Mouse (Mus musculus) kidney, embryonic 15.5 days (tissue): ENCODE results near the gene Mrpl33. TPM values are rescaled to one million over a fixed set of nuclear protein-coding genes. Genes with fewer than 3 reads are reported as not detected.
A peak's percentile ranks its signal among the peaks of the same experiment; 100 is the strongest.

Experiments
- ATAC-seq: fragments of 200-750 bp; cut with Nextera tagmentation; replicated peaks from 2 replicates; pipeline ENCODE4 v1.8.0; 2017; ENCODE audit warnings: moderate TSS enrichment; ENCODE audit not compliant: low FRiP score
- H3K27ac ChIP-seq: fragments of 300-500 bp; sonication (generic); 2 replicates; pipeline ENCODE4 v1.5.1; 2015; ENCODE audit warnings: mild to moderate bottlenecking, inconsistent platforms
- H3K27me3 ChIP-seq: fragments of 300-500 bp; sonication (generic); 2 replicates; pipeline ENCODE4 v1.6.1; 2015; ENCODE audit warnings: inconsistent platforms
- H3K36me3 ChIP-seq: fragments of 300-500 bp; sonication (generic); 2 replicates; pipeline ENCODE4 v1.6.1; 2015; ENCODE audit warnings: inconsistent platforms
- H3K4me1 ChIP-seq: fragments of 300-500 bp; sonication (generic); 2 replicates; pipeline ENCODE4 v1.6.1; 2015; ENCODE audit warnings: inconsistent platforms
- H3K4me2 ChIP-seq: fragments of 300-500 bp; sonication (generic); 2 replicates; pipeline ENCODE4 v1.6.1; 2015; ENCODE audit warnings: moderate library complexity, mild to moderate bottlenecking, inconsistent platforms
- H3K4me3 ChIP-seq: fragments of 300-500 bp; sonication (generic); replicated peaks from 2 replicates; pipeline ENCODE4 v1.5.1; 2015; ENCODE audit warnings: mild to moderate bottlenecking, inconsistent platforms
- H3K9ac ChIP-seq: fragments of 300-500 bp; sonication (generic); 2 replicates; pipeline ENCODE4 v1.6.1; 2015; ENCODE audit warnings: mild to moderate bottlenecking, inconsistent platforms
- H3K9me3 ChIP-seq: fragments of 300-500 bp; sonication (generic); replicated peaks from 2 replicates; pipeline ENCODE4 v1.6.1; 2016; ENCODE audit warnings: inconsistent platforms
- WGBS: fragments of 180-500 bp; shearing (Covaris S2); methylation state at CpG from one replicate; pipeline ENCODE4 v1.1.7; 2015; ENCODE audit warnings: mixed read lengths; 5-methylcytosine and 5-hydroxymethylcytosine counted together
- polyA plus RNA-seq: library from polyadenylated mRNA; unstranded; fragments of >200 nt; fragmentation: Nextera tagmentation; extraction: Ambion mirVana; gene quantifications from 2 replicates; pipeline ENCODE4 v1.2.1, GENCODE M21; 2015

Gene Mrpl33
- polyA plus RNA-seq, result 272 and 284 TPM in 2 replicates

GRCm38 (mm10) chr5:31596481-31597429 lies at the start of gene Mrpl33:
TSS of gene Mrpl33 (plus strand) at chr5:31596935.
- ATAC-seq, result peak; percentile 45
- WGBS, result 7% methylated on average over 26 of the region's 26 CpGs
- peak within 1 kb of the TSS; percentile 42 for H3K4me3 ChIP-seq

GRCm38 (mm10) chr5:31559401-31559800 lies 37.3 kb upstream of the Mrpl33 start:
- 26% methylated on average over 1 of the region's 1 CpGs for WGBS
- H3K9me3 ChIP-seq, result no peaks in the 10 kb centered on the region
- peaks cover 19% of the 10 kb centered on the region for H3K4me1 ChIP-seq
- peaks cover 52% of the 10 kb centered on the region for H3K36me3 ChIP-seq
- no peak overlapping the region for H3K4me2 ChIP-seq
- ATAC-seq, result no peak
- no peak overlapping the region for H3K27ac ChIP-seq
- no peak overlapping the region for H3K4me3 ChIP-seq
- no peaks in the 10 kb centered on the region for H3K27me3 ChIP-seq
- no peak overlapping the region for H3K9ac ChIP-seq

More at GRCm38 (mm10) chr5:31596481-31597429, at the start of gene Mrpl33:
- H3K27me3 ChIP-seq, result no peaks in the 10 kb centered on the region
- H3K4me2 ChIP-seq, result peak within 1 kb of the TSS; percentile 77
- H3K9ac ChIP-seq, result peak within 1 kb of the TSS; percentile 39
- H3K9me3 ChIP-seq, result 0 out of 2 replicates have a peak, but pooled peaks cover 2% of the 10 kb centered on the region
- H3K27ac ChIP-seq, result peak within 1 kb of the TSS; percentile 73
- no peaks in the 10 kb centered on the region for H3K36me3 ChIP-seq
- peaks cover 21% of the 10 kb centered on the region for H3K4me1 ChIP-seq

GRCm38 (mm10) chr5:31560352-31560751 lies 36.4 kb upstream of the Mrpl33 start:
- H3K4me1 ChIP-seq, result peaks cover 24% of the 10 kb centered on the region
- no peaks in the 10 kb centered on the region for H3K9me3 ChIP-seq
- ATAC-seq, result no peak
- H3K27ac ChIP-seq, result no peak overlapping the region
- 89% methylated on average over 2 of the region's 2 CpGs for WGBS
- H3K27me3 ChIP-seq, result no peaks in the 10 kb centered on the region
- peaks cover 44% of the 10 kb centered on the region for H3K36me3 ChIP-seq
- H3K9ac ChIP-seq, result no peak overlapping the region
- H3K4me2 ChIP-seq, result no peak overlapping the region
- no peak overlapping the region for H3K4me3 ChIP-seq

- no peak overlapping the region for H3K9ac ChIP-seq
- ATAC-seq, result no peak
- H3K4me1 ChIP-seq, result peaks cover 34% of the 10 kb centered on the region
- H3K27me3 ChIP-seq, result no peaks in the 10 kb centered on the region
- no peak overlapping the region for H3K4me2 ChIP-seq
- WGBS, result 76% methylated on average over 7 of the region's 7 CpGs
- H3K27ac ChIP-seq, result peak overlapping the region; percentile 7
- H3K9me3 ChIP-seq, result no peaks in the 10 kb centered on the region
- H3K4me3 ChIP-seq, result no peak overlapping the region
- peaks cover 30% of the 10 kb centered on the region for H3K36me3 ChIP-seq
Observed at GRCm38 (mm10) chr5:31562036-31562666, 34.6 kb upstream of the Mrpl33 start.

GRCm38 (mm10) chr5:31563496-31563895 lies 33.2 kb upstream of the Mrpl33 start:
- 6% methylated on average over 6 of the region's 6 CpGs for WGBS
- H3K4me2 ChIP-seq, result no peak overlapping the region
- H3K27ac ChIP-seq, result peak overlapping the region; percentile 54; the same call in 1 of the 2 replicates

GRCm38 (mm10) chr5:31563905-31564304 lies 32.8 kb upstream of the Mrpl33 start:
- no peak overlapping the region for H3K4me3 ChIP-seq
- H3K27me3 ChIP-seq, result no peaks in the 10 kb centered on the region
- peaks cover 34% of the 10 kb centered on the region for H3K4me1 ChIP-seq
- ATAC-seq, result no peak; the same call in 1 of the 2 replicates
- 33% methylated on average over 7 of the region's 7 CpGs for whole genome bisulfite sequencing
- H3K27ac ChIP-seq, result 0 out of 2 replicates have a peak overlapping the region, but pooled peaks have one; percentile 54
- no peak overlapping the region for H3K9ac ChIP-seq
- no peak overlapping the region for H3K4me2 ChIP-seq
- no peaks in the 10 kb centered on the region for H3K9me3 ChIP-seq
- peaks cover 18% of the 10 kb centered on the region for H3K36me3 ChIP-seq

More at GRCm38 (mm10) chr5:31563496-31563895, 33.2 kb upstream of the Mrpl33 start:
- no peaks in the 10 kb centered on the region for H3K9me3 ChIP-seq
- 0 out of 2 replicates have a peak, but pooled peaks have one; percentile 38 for ATAC-seq
- peaks cover 20% of the 10 kb centered on the region for H3K36me3 ChIP-seq
- no peak overlapping the region for H3K9ac ChIP-seq
- H3K4me1 ChIP-seq, result peaks cover 34% of the 10 kb centered on the region
- no peak overlapping the region for H3K4me3 ChIP-seq
- no peaks in the 10 kb centered on the region for H3K27me3 ChIP-seq

- WGBS, result 85% methylated on average over 4 of the region's 4 CpGs
- H3K9ac ChIP-seq, result no peak overlapping the region
- H3K27ac ChIP-seq, result peak overlapping the region; percentile 20; the same call in 1 of the 2 replicates
- peaks cover 13% of the 10 kb centered on the region for H3K36me3 ChIP-seq
- peaks cover 36% of the 10 kb centered on the region for H3K4me1 ChIP-seq
- H3K9me3 ChIP-seq, result no peaks in the 10 kb centered on the region
- ATAC-seq, result no peak
- no peak overlapping the region for H3K4me3 ChIP-seq
- H3K27me3 ChIP-seq, result no peaks in the 10 kb centered on the region
- no peak overlapping the region for H3K4me2 ChIP-seq
Observed at GRCm38 (mm10) chr5:31564976-31565375, 31.8 kb upstream of the Mrpl33 start.

- no peaks in the 10 kb centered on the region for H3K27me3 ChIP-seq
- no peak overlapping the region for H3K4me2 ChIP-seq
- ATAC-seq, result no peak
- no peak overlapping the region for H3K27ac ChIP-seq
- H3K9ac ChIP-seq, result no peak overlapping the region
- peaks cover 6% of the 10 kb centered on the region; the same call in 1 of the 2 replicates for H3K36me3 ChIP-seq
- WGBS, result 60% methylated on average over 7 of the region's 7 CpGs
- H3K4me3 ChIP-seq, result no peak overlapping the region
- no peaks in the 10 kb centered on the region for H3K9me3 ChIP-seq
- peaks cover 46% of the 10 kb centered on the region for H3K4me1 ChIP-seq
Observed at GRCm38 (mm10) chr5:31566026-31566425, 30.7 kb upstream of the Mrpl33 start.

GRCm38 (mm10) chr5:31566457-31566856 lies 30.3 kb upstream of the Mrpl33 start:
- WGBS, result 50% methylated on average over 3 of the region's 3 CpGs
- Histone ChIP-seq H3K36me3 (peaks cover 3% of the 10 kb centered on the region; the same call in 1 of the 2 replicates), H3K9ac (no peak overlapping the region), H3K27me3 (no peaks in the 10 kb centered on the region), H3K4me3 (no peak overlapping the region), H3K9me3 (no peaks in the 10 kb centered on the region), H3K27ac (no peak overlapping the region), H3K4me1 (peaks cover 51% of the 10 kb centered on the region), H3K4me2 (no peak overlapping the region)
- no peak for ATAC-seq

GRCm38 (mm10) chr5:31567951-31568657 lies 28.6 kb upstream of the Mrpl33 start:
- Histone ChIP-seq H3K4me3 (no peak overlapping the region), H3K27ac (0 out of 2 replicates have a peak overlapping the region, but pooled peaks have one; percentile 30), H3K27me3 (no peaks in the 10 kb centered on the region), H3K4me2 (no peak overlapping the region), H3K9ac (no peak overlapping the region), H3K9me3 (no peaks in the 10 kb centered on the region), H3K36me3 (no peaks in the 10 kb centered on the region), H3K4me1 (peaks cover 44% of the 10 kb centered on the region)
- ATAC-seq, result no peak
- 74% methylated on average over 5 of the region's 5 CpGs for WGBS

- Histone ChIP-seq H3K9me3 (no peaks in the 10 kb centered on the region), H3K4me3 (peak overlapping the region; percentile 4; the same call in 1 of the 2 replicates), H3K27ac (peak overlapping the region; percentile 79), H3K4me2 (peak overlapping the region; percentile 46), H3K36me3 (no peaks in the 10 kb centered on the region), H3K4me1 (peaks cover 31% of the 10 kb centered on the region), H3K27me3 (no peaks in the 10 kb centered on the region), H3K9ac (peak overlapping the region; percentile 12; the same call in 1 of the 2 replicates)
- WGBS, result 11% methylated on average over 20 of the region's 20 CpGs
- 0 out of 2 replicates have a peak, but pooled peaks have one; percentile 25 for ATAC-seq
Observed at GRCm38 (mm10) chr5:31571023-31571608, 25.6 kb upstream of the Mrpl33 start.
